Mouse (Mus musculus): ENCODE measurements around the gene Erich4. TPM values are rescaled to one million over a fixed set of nuclear protein-coding genes. Genes with fewer than 3 reads are reported as not detected.
"Not testable (repeated sequence)": the region's sequence is repeated elsewhere in the genome, so short reads cannot be mapped to it uniquely, and the experiment has no call there.

Gene Erich4
- polyA plus RNA-seq, 1 experiment from 2014 or later: not detected

DNA sequence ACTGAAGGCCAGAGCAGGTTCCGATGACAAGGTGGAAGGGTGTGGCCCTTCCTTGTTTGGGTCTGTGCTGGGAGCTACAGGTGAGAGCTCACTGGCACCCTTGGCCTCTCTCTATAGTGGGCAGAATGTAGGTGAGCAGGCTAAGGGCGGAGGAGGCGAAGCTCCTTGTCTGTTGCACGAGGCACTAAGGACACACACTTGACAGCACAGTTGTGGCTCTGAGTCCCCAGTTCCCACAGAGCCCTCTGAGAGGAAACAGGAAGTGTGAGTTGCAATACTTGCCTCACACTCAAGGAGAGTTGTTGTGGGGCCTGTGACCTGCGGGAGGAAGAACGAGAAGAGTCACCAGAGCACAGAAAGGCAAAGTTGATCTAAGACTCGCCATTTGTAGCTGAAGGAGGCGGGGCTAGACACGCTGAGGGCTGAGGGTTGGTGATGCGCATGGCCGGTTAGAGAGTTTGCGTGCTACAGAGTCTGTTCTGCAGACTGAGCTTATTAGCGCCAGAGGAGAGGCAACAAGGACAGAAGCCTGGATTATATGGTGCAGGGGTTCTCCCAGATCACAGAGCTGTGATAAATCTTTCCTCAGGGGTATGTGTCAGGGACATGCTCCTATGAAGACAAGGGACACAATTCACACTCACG lies 38.8 kb downstream of the Erich4 start:
- not testable (repeated sequence) for H3K36me3 ChIP-seq (ENCODE audit: control insufficient read depth, insufficient read depth, low read length); H3K27ac ChIP-seq (ENCODE audit: low read depth, low read length); DNase-seq (ENCODE audit: low spot score); H3K9me3 ChIP-seq (ENCODE audit: control insufficient read depth, low read length); H3K4me1 ChIP-seq (replicated peaks; ENCODE audit: control insufficient read depth, insufficient read depth, low read length); H3K9ac ChIP-seq (ENCODE audit: low read depth, low read length); H3K27me3 ChIP-seq (replicated peaks; ENCODE audit: control insufficient read depth, insufficient read depth, low read length); H3K4me3 ChIP-seq (ENCODE audit: low read depth, low read length); ATAC-seq (replicated peaks; ENCODE audit: low FRiP score); H3K4me2 ChIP-seq
- WGBS: 67% methylated on average over 12 of the region's 14 CpGs

DNA sequence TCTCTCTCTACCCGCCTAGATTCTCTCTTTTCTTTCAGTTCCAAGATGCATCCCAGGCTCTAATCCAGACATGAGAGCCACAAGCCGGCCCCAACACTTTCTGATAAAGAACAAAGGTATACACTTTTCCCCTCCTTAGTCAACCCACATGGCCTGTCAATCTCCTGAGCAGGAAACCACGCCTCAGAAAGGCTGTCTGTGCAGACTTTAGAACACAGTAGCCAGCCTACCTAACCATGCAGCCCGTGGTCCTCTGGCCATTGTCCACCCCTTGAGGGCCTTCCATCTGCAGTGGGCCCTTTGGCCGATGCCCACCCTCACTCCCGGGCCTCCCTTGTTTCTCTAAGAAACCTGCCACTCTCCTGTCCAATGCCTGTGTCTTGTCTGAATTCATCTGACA lies 39.4 kb downstream of the Erich4 start:
- not testable (repeated sequence) for H3K27ac ChIP-seq (ENCODE audit: low read depth, low read length); H3K4me1 ChIP-seq (replicated peaks; ENCODE audit: control insufficient read depth, insufficient read depth, low read length); DNase-seq (ENCODE audit: low spot score); H3K9ac ChIP-seq (ENCODE audit: low read depth, low read length); H3K4me2 ChIP-seq; ATAC-seq (replicated peaks; ENCODE audit: low FRiP score); H3K27me3 ChIP-seq (replicated peaks; ENCODE audit: control insufficient read depth, insufficient read depth, low read length); H3K4me3 ChIP-seq (ENCODE audit: low read depth, low read length); H3K36me3 ChIP-seq (ENCODE audit: control insufficient read depth, insufficient read depth, low read length); H3K9me3 ChIP-seq (ENCODE audit: control insufficient read depth, low read length)
- 39% methylated on average over 6 of the region's 6 CpGs for WGBS

- no peak overlapping the region for H3K27ac ChIP-seq (ENCODE audit: low read depth, low read length)
- H3K9me3 ChIP-seq (ENCODE audit: control insufficient read depth, low read length): no peaks in the 10 kb centered on the region
- no peak overlapping the region for H3K4me2 ChIP-seq
- no peaks in the 10 kb centered on the region for H3K27me3 ChIP-seq (replicated peaks; ENCODE audit: control insufficient read depth, insufficient read depth, low read length)
- H3K4me1 ChIP-seq (replicated peaks; ENCODE audit: control insufficient read depth, insufficient read depth, low read length): peaks cover 4% of the 10 kb centered on the region; the same call in 1 of the 2 replicates
- no peak overlapping the region for H3K9ac ChIP-seq (ENCODE audit: low read depth, low read length)
- H3K36me3 ChIP-seq (ENCODE audit: control insufficient read depth, insufficient read depth, low read length): no peaks in the 10 kb centered on the region
- no peak overlapping the region for H3K4me3 ChIP-seq (ENCODE audit: low read depth, low read length)
- 26% methylated on average over 8 of the region's 8 CpGs for WGBS
- no peak for DNase-seq (ENCODE audit: low spot score)
- ATAC-seq (replicated peaks; ENCODE audit: low FRiP score): no peak
Measured at GRCm38 (mm10) chr7:25575870-25576269, 39.8 kb downstream of the Erich4 start.

DNA sequence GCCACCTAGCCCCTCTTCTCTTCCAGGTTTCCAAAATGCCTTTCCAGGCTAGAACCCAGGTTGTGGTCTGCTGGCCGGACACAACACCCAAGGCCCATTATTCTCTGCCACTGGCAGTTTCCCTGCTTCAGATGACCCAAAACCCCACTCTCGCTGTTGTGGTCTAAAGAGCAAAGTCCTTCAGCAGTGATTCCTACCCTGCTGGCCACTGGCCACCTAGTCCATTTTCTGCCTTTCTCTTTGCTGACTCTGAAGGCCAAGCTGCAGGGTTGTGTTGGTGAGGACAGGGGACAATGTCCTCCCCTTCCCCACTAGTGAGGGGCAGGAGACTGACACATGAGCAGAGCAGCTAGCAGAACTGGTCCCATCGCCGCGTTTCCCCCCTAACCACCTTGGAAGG lies 40.6 kb downstream of the Erich4 start:
- WGBS: 82% methylated on average over 5 of the region's 5 CpGs
- no peaks in the 10 kb centered on the region for H3K27me3 ChIP-seq (replicated peaks; ENCODE audit: control insufficient read depth, insufficient read depth, low read length)
- no peak overlapping the region for H3K4me3 ChIP-seq (ENCODE audit: low read depth, low read length)
- no peak for ATAC-seq (replicated peaks; ENCODE audit: low FRiP score)
- H3K9me3 ChIP-seq (ENCODE audit: control insufficient read depth, low read length): no peaks in the 10 kb centered on the region
- H3K4me2 ChIP-seq: no peak overlapping the region
- H3K27ac ChIP-seq (ENCODE audit: low read depth, low read length): no peak overlapping the region
- H3K36me3 ChIP-seq (ENCODE audit: control insufficient read depth, insufficient read depth, low read length): no peaks in the 10 kb centered on the region
- DNase-seq (ENCODE audit: low spot score): no peak
- no peak overlapping the region for H3K9ac ChIP-seq (ENCODE audit: low read depth, low read length)
- H3K4me1 ChIP-seq (replicated peaks; ENCODE audit: control insufficient read depth, insufficient read depth, low read length): peaks cover 4% of the 10 kb centered on the region; the same call in 1 of the 2 replicates

- DNase-seq (ENCODE audit: low spot score); H3K27me3 ChIP-seq (replicated peaks; ENCODE audit: control insufficient read depth, insufficient read depth, low read length): not testable (repeated sequence)
- WGBS: 69% methylated on average over 5 of the region's 5 CpGs
Measured at GRCm38 (mm10) chr7:25573806-25574205, 41.9 kb downstream of the Erich4 start.

GRCm38 (mm10) chr7:25568721-25569120 lies 47.0 kb downstream of the Erich4 start:
- no peak overlapping the region for H3K4me3 ChIP-seq (ENCODE audit: low read depth, low read length)
- H3K27ac ChIP-seq (ENCODE audit: low read depth, low read length): no peak overlapping the region
- ATAC-seq (replicated peaks; ENCODE audit: low FRiP score): no peak
- WGBS: 93% methylated on average over 7 of the region's 7 CpGs
- H3K9me3 ChIP-seq (ENCODE audit: control insufficient read depth, low read length): no peaks in the 10 kb centered on the region
- no peaks in the 10 kb centered on the region for H3K4me1 ChIP-seq (replicated peaks; ENCODE audit: control insufficient read depth, insufficient read depth, low read length)
- no peak for DNase-seq (ENCODE audit: low spot score)
- no peak overlapping the region for H3K4me2 ChIP-seq
- H3K9ac ChIP-seq (ENCODE audit: low read depth, low read length): no peak overlapping the region
- H3K36me3 ChIP-seq (ENCODE audit: control insufficient read depth, insufficient read depth, low read length): no peaks in the 10 kb centered on the region
- H3K27me3 ChIP-seq (replicated peaks; ENCODE audit: control insufficient read depth, insufficient read depth, low read length): no peaks in the 10 kb centered on the region

More at GRCm38 (mm10) chr7:25573806-25574205, 41.9 kb downstream of the Erich4 start:
- H3K36me3 ChIP-seq (ENCODE audit: control insufficient read depth, insufficient read depth, low read length); H3K9ac ChIP-seq (ENCODE audit: low read depth, low read length); H3K4me2 ChIP-seq; ATAC-seq (replicated peaks; ENCODE audit: low FRiP score); H3K4me1 ChIP-seq (replicated peaks; ENCODE audit: control insufficient read depth, insufficient read depth, low read length); H3K4me3 ChIP-seq (ENCODE audit: low read depth, low read length); H3K27ac ChIP-seq (ENCODE audit: low read depth, low read length); H3K9me3 ChIP-seq (ENCODE audit: control insufficient read depth, low read length): not testable (repeated sequence)

Other genes starting within 250 kb of the Erich4 start
- not detected in 2 replicates for gene Cnfn, start 246.2 kb downstream of the Erich4 start, polyA plus RNA-seq (2014; fragmentation: Nextera tagmentation; extraction: Ambion mirVana)
- gene Lipe, start 217.2 kb downstream of the Erich4 start, polyA plus RNA-seq (2014; fragmentation: Nextera tagmentation; extraction: Ambion mirVana): 2.3 and 2.5 TPM in 2 replicates
- gene Cxcl17, start 203.0 kb downstream of the Erich4 start, polyA plus RNA-seq (2014; fragmentation: Nextera tagmentation; extraction: Ambion mirVana): 0.38 TPM in 1 of 2 replicates, not detected in the other
- 2.3 and 3.6 TPM in 2 replicates for gene Ceacam1, start 138.3 kb downstream of the Erich4 start, polyA plus RNA-seq (2014; fragmentation: Nextera tagmentation; extraction: Ambion mirVana)
- not detected in 2 replicates for gene Ceacam2, start 76.0 kb downstream of the Erich4 start, polyA plus RNA-seq (2014; fragmentation: Nextera tagmentation; extraction: Ambion mirVana)
- 23.3 and 24.8 TPM in 2 replicates for gene Dmac2, start 3.5 kb upstream of the Erich4 start, polyA plus RNA-seq (2014; fragmentation: Nextera tagmentation; extraction: Ambion mirVana)
- 2.3 and 3.1 TPM in 2 replicates for gene B3gnt8, start 10.8 kb upstream of the Erich4 start, polyA plus RNA-seq (2014; fragmentation: Nextera tagmentation; extraction: Ambion mirVana)
- 34.2 and 35.5 TPM in 2 replicates for gene Bckdha, start 43.1 kb upstream of the Erich4 start, polyA plus RNA-seq (2014; fragmentation: Nextera tagmentation; extraction: Ambion mirVana)
- gene Exosc5, start 43.3 kb upstream of the Erich4 start, polyA plus RNA-seq (2014; fragmentation: Nextera tagmentation; extraction: Ambion mirVana): 125 and 139 TPM in 2 replicates
- gene Tmem91, start 59.3 kb upstream of the Erich4 start, polyA plus RNA-seq (2014; fragmentation: Nextera tagmentation; extraction: Ambion mirVana): 2.5 and 3.3 TPM in 2 replicates
- 38.2 and 40.9 TPM in 2 replicates for gene B9d2, start 64.9 kb upstream of the Erich4 start, polyA plus RNA-seq (2014; fragmentation: Nextera tagmentation; extraction: Ambion mirVana)
- 14.4 and 16.4 TPM in 2 replicates for gene Tgfb1, start 71.1 kb upstream of the Erich4 start, polyA plus RNA-seq (2014; fragmentation: Nextera tagmentation; extraction: Ambion mirVana)
- gene Ccdc97, start 103.2 kb upstream of the Erich4 start, polyA plus RNA-seq (2014; fragmentation: Nextera tagmentation; extraction: Ambion mirVana): 33.2 and 33.9 TPM in 2 replicates
- gene Hnrnpul1, start 138.9 kb upstream of the Erich4 start, polyA plus RNA-seq (2014; fragmentation: Nextera tagmentation; extraction: Ambion mirVana): 67.2 and 68.6 TPM in 2 replicates
- 34.2 and 35.4 TPM in 2 replicates for gene Axl, start 172.8 kb upstream of the Erich4 start, polyA plus RNA-seq (2014; fragmentation: Nextera tagmentation; extraction: Ambion mirVana)
- 1.4 and 2.6 TPM in 2 replicates for gene Cyp2s1, start 201.0 kb upstream of the Erich4 start, polyA plus RNA-seq (2014; fragmentation: Nextera tagmentation; extraction: Ambion mirVana)